Mouse (Mus musculus) ES-Bruce4 (cell line): ENCODE data around the gene Atg13.

ENCODE experiments used
- CTCF ChIP-seq: IDR thresholded peaks from one replicate; pipeline ENCODE4 v1.8.1; 2011; ENCODE audit warnings: low read depth, low read length
- EP300 ChIP-seq: IDR thresholded peaks from 2 replicates; pipeline ENCODE4 v1.6.1; 2011; ENCODE audit warnings: low read depth, low read length; ENCODE audit not compliant: insufficient read depth
- POLR2A ChIP-seq: IDR thresholded peaks from one replicate; pipeline ENCODE4 v1.8.1; 2011; ENCODE audit warnings: low read length; ENCODE audit not compliant: insufficient read depth

DNA sequence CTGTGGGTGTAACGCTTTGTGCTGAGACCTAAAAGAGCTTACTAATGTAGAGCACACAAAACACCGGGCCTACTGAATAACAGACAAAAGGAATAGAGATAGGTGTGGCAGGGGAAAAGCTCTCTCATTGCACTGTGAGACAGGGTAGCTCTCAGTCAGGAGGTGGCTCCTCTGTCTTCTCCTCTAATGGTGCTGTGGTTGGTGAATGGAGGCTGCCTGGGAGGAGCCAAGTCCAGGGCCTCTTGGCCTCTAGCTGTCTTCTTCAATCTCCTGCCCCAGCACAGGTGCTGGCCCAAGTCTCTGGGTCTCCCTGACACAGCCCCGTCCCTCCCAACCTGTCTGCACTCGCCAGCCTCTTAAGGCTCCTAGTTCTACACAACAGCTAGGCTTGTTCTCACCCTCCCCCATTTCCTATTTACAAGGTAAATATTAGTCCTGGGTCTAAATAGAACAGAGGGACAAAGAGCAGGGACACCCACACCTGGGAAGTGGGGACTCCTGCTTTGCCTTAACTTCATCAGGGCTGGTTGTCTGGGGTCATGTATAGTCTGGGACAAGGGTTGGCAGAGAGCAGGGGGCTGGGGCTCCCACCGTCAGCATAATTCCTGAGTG is 73.5 kb downstream of the Atg13 start:
- TF ChIP-seq CTCF (no peak), POLR2A (no peak), EP300 (no peak)
